Mouse (Mus musculus) brain, embryonic 14.5 days (tissue): ENCODE data around the gene A830031A19Rik.

Experiments used
- CTCF ChIP-seq: fragments of 200-500 bp; IDR thresholded peaks from 2 replicates; pipeline ENCODE4 v1.5.1; 2012; ENCODE audit warnings: inconsistent platforms, mild to moderate bottlenecking, moderate library complexity, borderline replicate concordance; ENCODE audit not compliant: insufficient read depth, insufficient read length; ENCODE audit errors: extremely low read depth
- POLR2A ChIP-seq: fragments of 200-500 bp; IDR thresholded peaks from 2 replicates; pipeline ENCODE4 v1.6.1; 2012; ENCODE audit warnings: mild to moderate bottlenecking, inconsistent platforms, borderline replicate concordance; ENCODE audit not compliant: poor library complexity, insufficient read depth, insufficient read length, severe bottlenecking; ENCODE audit errors: extremely low read depth

GRCm38 (mm10) chr11:24085986-24086385 is 11.1 kb upstream of the A830031A19Rik start:
- TF ChIP-seq POLR2A (no peak), CTCF (no peak)
